Mouse (Mus musculus) splenic B cell, adult 2 months (primary cell): Measurements from ENCODE around the gene Men1.
A peak's percentile ranks its signal among the peaks of the same experiment; 100 is the strongest.

Experiments
- DNase-seq: peaks from one replicate; pipeline ENCODE4 v3.0.0-alpha.2; 2011; ENCODE audit warnings: low read depth, low spot score
- H3K27me3 ChIP-seq: 2 replicates; pipeline ENCODE4 v1.6.1; 2012; ENCODE audit warnings: mild to moderate bottlenecking, low read length, moderate library complexity, mixed read lengths; ENCODE audit not compliant: control insufficient read depth, poor library complexity, insufficient read depth, severe bottlenecking
- H3K36me3 ChIP-seq: 2 replicates; pipeline ENCODE4 v1.6.1; 2012; ENCODE audit warnings: mild to moderate bottlenecking, low read length, moderate library complexity, mixed read lengths; ENCODE audit not compliant: control insufficient read depth, poor library complexity, insufficient read depth, severe bottlenecking

The Men1 gene

DNA sequence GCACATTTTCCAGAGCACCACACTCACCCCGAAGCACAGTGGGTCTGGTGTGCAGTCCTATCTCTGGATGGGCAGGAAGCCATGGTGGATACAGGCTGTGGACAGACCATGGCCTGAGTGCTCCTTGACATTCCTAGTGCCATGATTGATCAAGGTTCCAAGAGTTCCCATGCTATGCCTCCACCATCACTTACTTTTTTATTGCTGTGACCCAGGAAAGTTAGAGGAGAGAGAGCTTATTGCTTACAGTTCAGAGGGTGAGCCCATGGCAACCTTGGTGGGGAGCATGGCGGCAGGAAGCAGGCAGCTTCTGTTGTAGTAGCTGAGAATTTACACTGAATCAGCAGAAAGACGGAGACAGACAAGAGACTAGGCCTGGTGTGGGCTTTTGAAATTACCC lies 26.5 kb downstream of the Men1 start:
- no peaks in the 10 kb centered on the region for H3K27me3 ChIP-seq
- peaks cover 11% of the 10 kb centered on the region for H3K36me3 ChIP-seq
- DNase-seq, result no peak

DNA sequence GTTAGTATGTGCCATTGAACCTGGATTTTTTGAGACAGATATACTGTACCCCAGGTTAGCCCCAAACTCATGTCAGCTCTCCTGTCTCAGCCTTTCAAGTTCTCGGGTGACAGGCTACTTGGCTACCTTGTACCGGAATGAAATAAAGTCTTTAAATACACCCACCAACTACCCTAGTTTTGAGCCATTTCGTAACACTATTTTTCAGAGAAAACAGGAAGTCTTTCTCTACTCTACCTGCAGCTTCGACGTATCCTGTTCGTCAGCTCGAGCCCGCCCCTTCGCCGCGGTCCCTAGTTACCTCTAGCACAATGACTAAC lies 28.3 kb downstream of the Men1 start:
- no peak for DNase-seq
- Histone ChIP-seq H3K27me3 (no peaks in the 10 kb centered on the region), H3K36me3 (peaks cover 16% of the 10 kb centered on the region)

DNA sequence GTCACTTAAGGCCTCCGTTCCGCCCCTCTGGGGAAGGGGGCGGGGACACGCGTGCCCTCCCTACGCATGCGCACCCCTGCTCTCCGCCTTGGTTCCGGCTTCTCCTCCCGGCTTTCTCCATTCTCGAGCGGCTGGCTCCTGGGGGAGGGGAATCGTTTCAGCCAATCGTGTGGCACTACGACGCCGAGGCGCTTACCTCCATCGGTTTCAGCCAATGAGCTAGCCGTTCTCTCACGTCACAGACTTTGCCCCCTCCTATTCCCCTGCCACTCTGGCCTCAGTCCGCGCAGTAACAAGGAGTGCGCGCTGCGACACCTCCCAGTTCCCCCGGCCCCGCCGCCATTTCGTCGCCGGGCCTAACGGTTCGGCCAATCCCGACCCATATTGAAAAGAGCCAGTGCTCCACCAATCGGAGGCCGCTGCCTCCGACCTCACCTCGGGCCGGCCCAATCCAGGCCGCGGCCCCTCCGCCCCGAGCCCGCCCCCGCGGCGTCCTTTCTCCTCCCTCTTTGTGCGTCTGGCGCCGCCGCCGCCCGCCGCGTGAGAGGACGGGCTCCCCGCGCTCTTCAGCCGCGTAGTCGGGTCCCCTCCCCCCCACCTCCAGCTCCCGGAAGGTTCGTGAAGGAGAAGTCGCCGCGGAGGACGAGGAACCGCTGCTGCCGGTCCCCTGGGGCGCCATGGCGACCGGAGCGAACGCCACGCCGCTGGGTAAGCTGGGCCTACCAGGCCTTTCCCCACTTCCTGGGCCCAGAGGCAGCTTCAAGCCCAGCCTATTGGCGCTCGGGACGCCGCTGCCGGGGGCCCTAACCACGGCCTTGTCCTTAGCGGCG lies 28.8 kb downstream of the Men1 start, which contains the start of gene Sf1:
Gene Sf1 (plus strand): TSS at position 280 of the 830 bp plus-strand sequence.
- H3K36me3 ChIP-seq, result peaks cover 16% of the 10 kb centered on the region
- DNase-seq, result peak; percentile 100

DNA sequence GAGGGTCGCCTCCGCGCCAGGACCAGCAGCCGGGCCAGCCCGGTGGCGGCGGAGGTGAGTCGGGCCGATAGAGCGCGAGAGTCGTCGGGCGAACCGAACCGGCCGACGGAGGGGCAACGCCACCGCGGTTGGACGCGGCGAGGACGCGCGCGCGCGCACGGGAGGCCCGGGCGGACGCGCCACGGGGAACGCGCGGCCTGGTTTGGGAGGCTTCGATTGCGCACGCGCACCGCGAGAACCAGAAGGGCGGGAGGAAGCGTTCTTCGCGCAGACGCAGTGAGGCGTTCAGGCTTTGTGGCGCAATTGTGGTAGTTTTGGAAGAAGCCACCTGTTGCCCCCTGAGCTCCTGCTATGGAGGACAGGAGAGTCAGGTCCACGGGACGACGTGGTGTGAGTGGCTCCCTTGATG lies 29.5 kb downstream of the Men1 start:
- peaks cover 16% of the 10 kb centered on the region for H3K36me3 ChIP-seq
- peak; percentile 95 for DNase-seq
- H3K27me3 ChIP-seq, result no peaks in the 10 kb centered on the region

More for the DNA sequence above, 28.8 kb downstream of the Men1 start, which contains the start of gene Sf1:
- H3K27me3 ChIP-seq, result no peaks in the 10 kb centered on the region

DNA sequence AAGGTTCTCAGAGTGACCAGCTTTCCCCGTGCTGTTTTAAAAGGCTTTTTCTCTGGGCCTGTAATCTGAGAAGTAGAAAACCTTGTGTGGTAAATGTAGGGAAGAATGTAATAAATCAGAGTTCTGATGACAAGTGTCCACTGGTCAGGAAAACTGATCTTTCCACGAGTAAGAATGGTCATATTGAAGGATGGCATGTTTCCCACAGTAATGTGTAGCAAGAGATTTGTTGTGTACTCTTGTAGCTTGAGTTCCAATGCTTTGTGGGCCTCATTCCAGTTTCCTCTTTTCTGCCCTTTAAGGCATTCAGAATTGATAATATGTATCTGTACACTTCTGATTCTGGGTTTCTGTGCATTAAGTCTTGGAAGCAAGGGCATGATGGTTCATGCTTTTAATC lies 30.1 kb downstream of the Men1 start:
- no peak for DNase-seq
- Histone ChIP-seq H3K27me3 (no peaks in the 10 kb centered on the region), H3K36me3 (peaks cover 16% of the 10 kb centered on the region)

DNA sequence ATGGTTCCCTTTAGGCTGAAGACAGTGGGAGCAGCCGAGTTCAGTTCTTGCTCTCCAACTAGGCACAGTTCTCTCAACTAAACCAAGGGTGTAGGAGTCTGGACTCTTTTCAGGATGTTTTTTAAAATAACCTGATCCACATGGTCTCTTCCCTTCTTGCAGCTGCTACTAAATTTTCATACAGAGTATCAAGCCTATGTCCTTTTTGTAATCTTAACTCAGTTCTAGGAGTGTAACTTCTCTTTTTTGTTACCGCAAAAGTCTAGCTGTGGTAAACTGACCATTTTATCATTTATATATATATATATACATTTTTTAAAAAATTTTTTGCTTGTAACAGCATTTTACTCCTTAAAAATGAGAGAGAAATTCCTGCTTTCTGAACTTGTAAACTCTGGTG lies 35.4 kb downstream of the Men1 start:
- no peak for DNase-seq
- Histone ChIP-seq H3K27me3 (no peaks in the 10 kb centered on the region), H3K36me3 (peaks cover 42% of the 10 kb centered on the region)

DNA sequence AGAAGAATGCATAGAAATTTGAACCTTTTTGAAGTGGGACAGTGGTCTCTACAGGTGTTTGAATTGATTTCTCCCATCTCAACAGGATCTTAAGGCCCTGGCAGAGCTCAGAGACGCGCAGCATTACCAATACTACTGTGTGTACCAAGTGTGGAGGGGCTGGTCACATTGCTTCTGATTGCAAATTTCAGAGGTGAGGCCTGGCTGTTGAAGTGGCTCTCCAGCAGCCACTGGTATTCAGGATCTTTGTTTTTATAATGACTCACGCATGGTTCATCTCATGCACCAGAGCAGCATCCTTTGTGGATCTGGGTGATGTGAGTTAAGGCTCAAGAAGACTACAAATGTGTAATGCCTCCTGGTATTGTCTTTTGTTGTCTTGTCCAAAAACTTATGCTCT lies 37.7 kb downstream of the Men1 start:
- H3K36me3 ChIP-seq, result peaks cover 50% of the 10 kb centered on the region
- H3K27me3 ChIP-seq, result no peaks in the 10 kb centered on the region
- DNase-seq, result no peak

DNA sequence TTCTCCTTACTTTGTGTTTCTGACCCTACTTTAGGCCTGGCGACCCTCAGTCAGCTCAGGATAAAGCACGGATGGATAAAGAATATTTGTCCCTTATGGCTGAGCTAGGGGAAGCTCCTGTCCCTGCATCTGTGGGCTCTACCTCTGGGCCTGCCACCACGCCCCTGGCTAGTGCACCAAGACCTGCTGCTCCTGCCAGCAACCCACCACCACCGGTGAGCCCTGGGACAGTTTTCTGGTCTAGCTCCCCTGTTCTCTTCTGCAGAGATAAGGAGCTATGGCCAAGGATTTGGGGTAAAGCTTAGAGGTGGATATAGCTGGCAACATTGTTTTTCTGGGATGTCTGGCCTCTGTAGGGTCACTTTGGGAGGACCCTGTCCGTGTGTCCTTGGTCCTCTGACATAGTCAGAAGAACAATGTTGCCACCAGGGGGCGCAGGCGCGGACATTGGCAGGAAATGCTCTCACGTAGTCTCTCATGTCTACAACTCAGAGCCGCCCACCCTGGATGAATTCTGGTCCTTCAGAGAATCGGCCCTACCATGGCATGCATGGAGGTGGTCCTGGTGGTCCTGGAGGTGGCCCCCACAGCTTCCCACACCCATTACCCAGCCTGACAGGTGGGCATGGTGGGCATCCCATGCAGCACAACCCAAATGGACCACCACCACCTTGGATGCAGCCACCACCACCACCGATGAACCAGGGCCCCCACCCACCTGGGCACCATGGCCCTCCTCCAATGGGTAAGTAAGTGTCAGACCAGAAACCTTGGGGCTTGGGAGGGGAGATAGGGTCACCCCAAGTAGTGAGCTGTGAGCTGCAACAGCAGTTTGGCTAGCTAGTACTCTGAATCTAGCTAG lies 39.0 kb downstream of the Men1 start:
- DNase-seq, result peak; percentile 87
- Histone ChIP-seq H3K36me3 (peaks cover 55% of the 10 kb centered on the region), H3K27me3 (no peaks in the 10 kb centered on the region)

DNA sequence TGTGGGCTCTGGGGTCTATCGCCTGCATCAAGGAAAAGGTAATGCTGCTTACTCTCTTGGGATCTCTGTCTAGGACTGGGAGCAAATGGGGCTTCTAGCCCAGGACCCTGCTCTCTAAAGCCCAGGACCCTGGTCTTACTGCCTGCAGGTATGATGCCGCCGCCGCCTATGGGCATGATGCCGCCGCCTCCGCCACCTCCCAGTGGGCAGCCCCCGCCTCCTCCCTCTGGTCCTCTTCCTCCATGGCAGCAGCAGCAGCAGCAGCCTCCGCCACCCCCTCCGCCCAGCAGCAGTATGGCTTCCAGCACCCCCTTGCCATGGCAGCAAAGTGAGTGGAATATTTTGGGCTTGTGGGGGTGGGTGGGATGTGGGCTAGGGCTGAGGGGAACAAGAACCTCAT lies 39.8 kb downstream of the Men1 start:
- peaks cover 56% of the 10 kb centered on the region for H3K36me3 ChIP-seq
- DNase-seq, result no peak
- no peaks in the 10 kb centered on the region for H3K27me3 ChIP-seq

DNA sequence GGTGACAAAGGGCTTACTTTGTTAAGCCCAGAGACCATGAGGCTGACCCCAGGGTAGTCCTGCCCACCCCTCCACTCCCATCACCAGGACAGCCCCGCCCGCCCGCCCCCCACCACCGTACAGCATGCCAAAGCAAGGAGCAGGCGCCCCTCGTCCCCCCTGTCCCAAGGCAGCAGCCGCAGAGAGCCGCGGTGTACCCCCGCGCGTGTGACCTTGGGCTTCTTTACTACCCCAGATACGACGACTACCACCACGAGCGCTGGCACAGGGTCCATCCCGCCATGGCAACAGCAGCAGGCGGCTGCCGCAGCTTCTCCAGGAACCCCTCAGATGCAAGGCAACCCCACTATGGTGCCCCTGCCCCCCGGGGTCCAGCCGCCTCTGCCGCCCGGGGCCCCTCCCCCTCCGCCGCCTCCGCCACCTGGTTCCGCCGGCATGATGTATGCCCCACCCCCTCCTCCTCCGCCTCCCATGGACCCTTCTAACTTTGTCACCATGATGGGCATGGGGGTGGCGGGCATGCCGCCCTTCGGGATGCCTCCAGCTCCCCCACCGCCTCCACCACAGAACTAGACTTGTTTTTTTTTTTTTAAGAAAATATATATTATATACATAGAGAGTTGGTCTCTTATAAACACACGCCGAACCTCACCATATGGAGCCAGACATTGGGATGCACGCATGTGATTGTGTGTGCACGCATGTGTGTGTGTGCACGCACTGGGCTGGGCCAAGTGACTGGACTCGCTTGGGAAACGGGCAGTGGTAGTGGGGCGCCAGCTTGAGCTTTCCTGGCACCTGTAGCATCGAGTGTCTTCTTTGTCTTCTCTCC lies 40.9 kb downstream of the Men1 start:
- Histone ChIP-seq H3K36me3 (peaks cover 55% of the 10 kb centered on the region), H3K27me3 (no peaks in the 10 kb centered on the region)
- no peak for DNase-seq

DNA sequence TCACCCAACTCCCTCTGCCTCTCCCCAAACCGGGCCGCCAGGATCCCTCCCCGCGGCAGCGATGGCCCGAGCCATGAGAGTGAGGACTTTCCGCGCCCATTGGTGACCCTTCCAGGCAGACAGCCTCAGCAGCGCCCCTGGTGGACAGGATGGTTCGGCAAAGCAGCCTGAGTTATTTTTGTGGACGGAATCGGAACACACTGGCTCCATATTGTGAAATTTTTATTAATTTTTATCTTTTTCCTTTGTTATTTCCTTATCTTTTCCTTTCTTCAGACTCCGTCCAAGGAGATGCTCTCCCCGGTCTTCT lies 41.4 kb downstream of the Men1 start:
- Histone ChIP-seq H3K36me3 (peaks cover 50% of the 10 kb centered on the region), H3K27me3 (no peaks in the 10 kb centered on the region)
- DNase-seq, result peak; percentile 44

DNA sequence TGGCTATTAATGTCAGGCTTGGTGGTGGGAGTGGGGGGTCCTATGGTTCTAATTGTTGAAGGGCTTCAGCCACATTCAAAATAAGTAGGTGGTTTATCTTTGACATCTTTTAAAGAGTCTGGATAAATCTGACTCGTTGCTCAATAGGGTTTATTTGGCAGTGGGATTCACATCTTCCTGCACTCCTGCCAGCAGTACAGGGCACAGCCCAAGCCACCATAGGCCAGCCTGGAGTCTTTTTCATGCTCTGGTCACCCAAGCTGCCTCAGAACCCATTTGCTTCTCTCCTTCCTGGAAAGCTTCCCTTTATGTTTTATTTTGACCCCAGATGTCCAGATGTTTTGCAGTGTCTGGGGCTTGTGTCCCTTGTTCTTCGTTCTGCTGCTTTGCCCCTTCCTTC lies 41.9 kb downstream of the Men1 start:
- Histone ChIP-seq H3K36me3 (peaks cover 48% of the 10 kb centered on the region), H3K27me3 (no peaks in the 10 kb centered on the region)
- DNase-seq, result no peak

DNA sequence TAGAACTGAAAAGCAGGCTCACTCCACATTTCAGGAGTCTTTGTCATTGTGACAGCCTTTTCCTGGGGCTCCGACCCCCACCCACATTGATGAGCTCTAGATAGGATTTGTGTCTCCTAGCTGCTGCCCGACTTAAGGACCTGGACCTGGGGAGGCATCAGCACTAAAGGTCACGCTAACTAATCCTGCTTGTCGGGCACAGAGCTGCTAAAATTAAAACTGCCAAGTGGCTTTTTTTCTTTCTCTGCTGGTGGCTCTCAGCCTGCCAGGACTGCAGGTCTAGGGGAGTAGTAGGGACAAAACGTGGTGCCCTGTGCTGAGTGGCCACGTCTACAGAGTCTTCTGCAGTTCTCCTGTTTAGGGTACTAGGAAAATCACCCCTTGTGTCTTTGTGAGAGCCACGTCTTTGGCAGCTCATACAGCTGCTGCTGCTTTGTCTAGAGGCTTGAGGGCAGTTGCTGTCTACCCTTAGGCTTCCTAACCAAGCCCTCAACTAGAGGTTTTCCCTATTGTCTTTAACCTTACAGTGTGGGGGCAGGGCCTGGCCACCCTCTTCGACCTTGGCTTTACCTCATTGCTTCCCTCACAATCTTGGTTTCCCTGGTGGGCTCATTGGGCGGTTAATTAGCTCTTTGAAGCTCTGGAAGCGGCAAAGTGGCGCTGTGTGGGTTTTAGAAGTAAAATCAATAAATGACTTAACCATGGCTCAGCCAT lies 42.7 kb downstream of the Men1 start:
- DNase-seq, result no peak
- H3K36me3 ChIP-seq, result peaks cover 41% of the 10 kb centered on the region

DNA sequence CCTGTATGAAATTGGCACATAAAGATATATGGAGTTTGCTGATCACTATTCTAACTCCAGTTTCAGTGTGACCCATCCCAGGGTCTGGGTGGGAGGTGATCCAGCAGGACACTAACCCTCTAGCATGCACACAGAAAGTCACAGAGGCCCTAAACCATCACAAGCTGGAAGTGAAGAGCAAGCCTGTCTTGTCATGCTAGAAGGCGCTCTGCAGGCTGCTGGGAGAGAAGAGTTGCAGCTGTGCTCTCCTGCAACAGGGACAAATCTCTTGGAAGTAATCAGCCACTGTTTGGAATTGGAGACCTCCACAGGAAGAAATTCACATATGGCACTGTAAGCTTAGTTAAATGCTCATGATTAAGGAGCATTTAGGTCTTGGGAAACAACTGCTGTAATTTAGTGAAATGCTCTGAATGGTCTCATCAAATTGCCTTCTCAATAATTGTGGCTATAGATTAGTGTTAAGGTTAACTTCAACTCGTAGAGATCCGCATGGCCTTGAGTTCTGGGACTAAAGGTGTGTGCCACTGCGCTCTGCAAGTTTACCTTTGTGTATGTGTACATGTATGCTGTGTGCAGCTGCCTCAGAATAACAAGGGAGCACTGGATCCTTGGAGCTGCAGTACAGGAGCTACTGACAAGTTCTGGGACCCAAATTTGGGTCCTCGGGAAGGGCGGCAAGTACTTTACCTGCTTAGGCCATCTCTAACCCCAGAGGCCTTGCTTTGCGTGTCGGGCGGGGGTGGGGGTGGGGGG lies 45.8 kb downstream of the Men1 start:
- Histone ChIP-seq H3K36me3 (peaks cover 23% of the 10 kb centered on the region), H3K27me3 (no peaks in the 10 kb centered on the region)
- DNase-seq, result no peak

More for the DNA sequence above, 42.7 kb downstream of the Men1 start:
- no peaks in the 10 kb centered on the region for H3K27me3 ChIP-seq
